Mouse (Mus musculus) erythroid progenitor cell, adult 5-6 weeks (primary cell): ENCODE measurements at regions not wholly inside any gene's neighbourhood (a gene's known extent, or its start where the extent isn't known, plus 50 kb on each side); places are given as distances from the start of the nearest gene placed in this dataset.

Source experiments
- ATAC-seq: replicated peaks from 2 replicates; pipeline ENCODE4 v1.8.0; 2016; ENCODE audit warnings: moderate number of reproducible peaks, mild to moderate bottlenecking, moderate TSS enrichment, inconsistent platforms; ENCODE audit not compliant: poor library complexity, low FRiP score, severe bottlenecking

DNA sequence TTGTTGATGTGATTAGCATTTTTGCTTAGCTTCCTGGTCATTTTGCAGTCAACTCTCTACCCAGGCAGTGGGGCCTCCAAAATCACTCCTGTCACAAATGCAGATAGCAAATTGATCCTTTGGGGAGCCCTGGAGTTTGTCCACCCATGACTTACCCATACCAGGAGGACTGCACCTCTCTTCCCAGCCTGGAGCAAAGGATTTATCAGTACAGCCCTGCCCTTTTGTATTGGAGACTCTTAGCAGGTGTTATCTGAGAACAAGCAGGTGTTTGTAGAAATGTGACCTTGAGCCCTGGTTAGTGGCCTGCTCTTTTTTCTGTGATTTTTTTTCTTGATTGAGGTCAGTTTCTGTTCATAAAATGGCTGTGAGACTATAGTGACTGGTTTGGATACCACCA lies 392.6 kb downstream of the Bcl11a start:
- ATAC-seq: no peak

DNA sequence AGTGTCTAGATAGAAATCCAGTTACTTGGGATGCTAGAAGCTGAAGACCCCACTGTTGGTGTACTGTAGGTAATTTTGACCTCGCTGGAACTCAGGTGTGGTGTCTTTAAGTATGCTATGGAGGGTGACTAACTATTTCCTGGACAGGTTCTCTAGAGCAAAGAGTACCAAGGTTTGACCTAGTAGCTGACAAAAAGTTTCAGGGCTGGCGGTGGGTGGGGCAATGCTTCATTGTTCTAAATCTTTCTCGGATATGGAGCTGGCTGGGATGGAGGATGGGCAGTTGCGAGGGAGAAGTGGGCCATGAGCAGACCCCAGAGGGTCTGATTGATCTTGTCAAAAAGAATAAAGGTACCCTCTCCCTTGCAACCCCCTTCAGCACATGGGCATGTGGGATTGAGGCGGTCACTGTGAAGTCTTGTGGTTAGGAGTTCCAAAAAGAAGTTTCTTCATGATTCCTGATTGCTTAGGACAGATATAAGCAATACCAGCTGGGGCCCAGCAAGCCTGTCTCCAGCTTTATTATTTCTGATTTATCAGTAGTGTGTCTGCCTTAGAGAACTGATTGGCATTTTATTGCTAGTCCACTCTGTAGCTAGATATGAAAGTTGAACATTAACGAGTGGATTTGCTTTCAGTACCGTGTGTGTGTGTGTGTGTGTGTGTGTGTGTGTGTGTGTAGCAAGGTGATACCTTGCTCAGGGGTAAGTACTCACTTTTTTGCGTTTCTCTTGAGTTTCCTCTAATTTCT lies 394.9 kb downstream of the Bcl11a start:
- no peak for ATAC-seq

GRCm38 (mm10) chr11:24473368-24474010 lies 395.6 kb downstream of the Bcl11a start:
- ATAC-seq: no peak

DNA sequence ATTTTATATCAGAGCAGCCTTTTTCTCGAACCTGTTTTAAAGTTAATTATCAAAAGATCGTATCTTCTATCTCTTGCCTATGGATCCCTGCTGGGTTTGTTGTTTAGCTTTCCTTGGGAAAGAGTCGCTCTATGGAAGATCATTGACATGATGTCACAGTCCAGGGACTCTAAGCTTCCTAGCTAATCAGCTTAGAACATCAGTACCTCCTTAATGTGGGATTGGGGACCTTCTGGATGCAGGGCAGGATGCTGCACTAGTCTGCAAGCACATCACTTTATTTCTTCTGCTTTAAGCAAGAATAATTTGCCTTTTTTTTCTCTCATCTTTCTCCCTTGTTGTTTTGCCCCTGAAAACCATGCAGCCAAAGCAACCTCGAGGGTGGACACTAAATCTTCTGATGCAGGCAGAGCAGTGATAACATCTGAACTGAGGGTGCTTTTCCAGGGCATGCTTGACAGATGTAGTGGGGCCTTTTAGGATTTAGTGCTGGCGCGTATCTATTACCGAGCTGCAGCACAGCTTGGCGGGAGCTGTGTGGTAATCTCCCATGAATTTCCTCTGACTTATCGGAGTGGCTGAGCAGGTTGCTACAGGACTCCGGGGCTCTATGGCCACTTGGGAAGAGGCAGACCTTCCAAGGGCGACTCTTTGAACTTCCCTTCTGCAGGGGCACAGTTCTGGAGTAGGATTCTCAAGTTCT lies 425.0 kb downstream of the Bcl11a start:
- no peak for ATAC-seq

- ATAC-seq: no peak
Measured at GRCm38 (mm10) chr11:24515568-24515967, 437.7 kb downstream of the Bcl11a start.

DNA sequence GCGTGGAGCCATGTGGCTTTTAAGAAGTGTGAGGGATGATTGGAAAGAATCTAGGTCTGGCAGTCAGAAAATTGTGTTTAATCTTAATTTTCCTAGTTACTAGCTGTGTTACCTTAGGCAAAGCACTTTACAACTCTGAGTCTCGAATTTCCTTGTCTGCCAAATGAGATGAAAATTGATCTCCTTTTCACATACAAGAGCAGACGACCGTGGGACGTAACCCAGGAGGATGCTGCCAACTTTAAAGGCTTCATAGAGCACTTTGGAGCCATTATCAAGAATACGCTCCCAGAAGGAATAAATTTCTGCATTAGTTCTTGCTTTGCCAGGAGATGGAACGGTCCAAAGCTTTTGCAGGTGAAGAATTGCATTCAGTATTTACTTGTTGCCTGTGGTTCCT lies 457.6 kb downstream of the Bcl11a start:
- no peak for ATAC-seq

DNA sequence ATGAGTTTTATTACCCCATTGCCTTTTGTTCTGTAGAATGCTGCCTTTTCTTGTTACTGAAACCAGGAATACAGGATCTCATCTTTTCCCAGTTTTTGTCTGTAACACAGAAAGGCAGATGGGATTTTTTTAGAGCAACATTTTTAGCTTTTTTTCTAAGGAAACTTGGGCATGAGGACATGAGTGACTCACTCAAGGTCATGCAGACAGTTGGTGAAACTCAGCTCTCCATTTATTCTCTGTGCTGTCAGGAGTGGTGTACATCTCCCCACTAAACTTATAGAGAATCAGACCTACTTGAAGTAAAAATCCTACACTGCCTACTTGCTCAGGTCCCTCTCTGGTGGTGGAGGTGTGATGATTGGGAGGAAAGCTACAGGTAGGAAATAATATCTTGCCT lies 459.9 kb downstream of the Bcl11a start:
- ATAC-seq: no peak

DNA sequence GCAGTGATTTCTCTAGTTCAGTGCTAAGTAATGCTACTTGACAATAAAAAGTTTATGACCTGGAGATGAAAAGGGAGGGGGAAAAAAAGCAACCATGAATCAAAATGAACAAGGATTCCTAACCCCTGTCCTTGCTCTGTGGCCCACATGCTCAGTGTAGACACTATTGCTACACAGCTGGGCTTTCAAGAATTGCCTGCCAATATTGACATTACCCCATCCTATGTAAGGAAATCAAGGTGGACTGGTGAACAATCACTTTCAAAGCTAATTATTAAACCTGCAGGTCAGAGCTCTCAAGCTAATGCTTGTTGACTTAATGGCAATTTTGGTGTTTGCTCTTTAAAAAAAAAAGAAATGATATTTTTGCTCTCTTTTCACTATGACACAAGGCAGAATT lies 491.8 kb downstream of the Bcl11a start:
- no peak for ATAC-seq

DNA sequence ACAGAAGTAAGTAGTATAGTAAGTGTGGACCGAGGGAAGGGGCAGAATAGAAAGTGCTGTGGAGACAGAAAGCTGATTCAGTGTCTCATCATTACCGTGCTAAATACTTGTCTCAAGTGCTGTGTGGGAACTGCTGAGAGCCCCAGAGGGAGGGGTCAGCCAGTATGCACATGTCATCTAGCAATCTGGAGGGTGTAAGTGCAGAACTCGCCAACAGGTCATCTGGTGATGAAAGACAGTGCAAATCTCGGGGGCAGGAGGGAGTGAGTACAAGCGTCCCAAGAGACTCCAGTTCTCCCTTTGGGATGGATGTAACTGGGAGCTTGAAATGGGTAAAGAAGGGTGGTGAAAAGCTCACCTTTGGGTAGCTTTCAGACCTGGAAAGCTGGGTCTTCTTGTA lies 535.7 kb downstream of the Bcl11a start:
- ATAC-seq: no peak

DNA sequence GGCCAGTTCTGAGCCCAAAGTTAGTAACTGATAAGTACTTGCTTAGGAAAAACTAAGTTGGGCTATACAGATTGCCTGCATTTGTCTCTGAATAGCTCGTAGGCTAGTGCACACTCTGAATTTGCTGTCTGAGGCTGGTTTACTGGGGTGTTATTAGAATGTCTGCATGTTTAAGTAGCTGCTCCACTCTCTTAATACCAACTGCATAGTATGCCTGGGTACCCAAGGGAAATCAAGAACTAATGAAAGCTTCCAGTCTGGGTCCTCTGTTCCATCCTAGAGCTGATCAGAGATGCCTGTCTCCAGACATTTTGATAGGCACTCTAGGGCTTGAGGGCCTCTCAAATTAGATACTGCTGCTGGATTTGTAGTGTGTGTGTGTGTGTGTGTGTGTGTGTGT lies 537.6 kb downstream of the Bcl11a start:
- ATAC-seq: no peak

- ATAC-seq: no peak
Measured at GRCm38 (mm10) chr11:24618586-24618985, 540.7 kb downstream of the Bcl11a start.

DNA sequence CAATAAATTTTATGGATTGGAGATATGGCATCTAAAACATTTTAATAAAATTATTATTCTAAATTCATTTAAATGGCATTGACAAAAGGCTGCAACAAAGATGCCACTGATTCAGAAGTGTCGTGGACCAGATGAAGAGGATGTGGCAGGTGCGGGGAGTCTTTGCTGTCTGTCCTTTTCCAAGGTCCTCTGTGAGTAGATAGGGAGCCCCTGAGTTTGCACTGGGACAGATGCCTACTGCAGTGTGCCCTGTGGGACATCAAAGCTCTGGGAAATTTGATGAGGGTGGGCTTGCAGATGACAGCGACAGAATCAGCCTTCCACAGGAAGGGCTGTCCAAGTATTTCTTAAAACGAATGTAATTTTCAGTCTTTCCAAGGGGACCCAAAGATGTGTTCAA lies 541.2 kb downstream of the Bcl11a start:
- no peak for ATAC-seq

DNA sequence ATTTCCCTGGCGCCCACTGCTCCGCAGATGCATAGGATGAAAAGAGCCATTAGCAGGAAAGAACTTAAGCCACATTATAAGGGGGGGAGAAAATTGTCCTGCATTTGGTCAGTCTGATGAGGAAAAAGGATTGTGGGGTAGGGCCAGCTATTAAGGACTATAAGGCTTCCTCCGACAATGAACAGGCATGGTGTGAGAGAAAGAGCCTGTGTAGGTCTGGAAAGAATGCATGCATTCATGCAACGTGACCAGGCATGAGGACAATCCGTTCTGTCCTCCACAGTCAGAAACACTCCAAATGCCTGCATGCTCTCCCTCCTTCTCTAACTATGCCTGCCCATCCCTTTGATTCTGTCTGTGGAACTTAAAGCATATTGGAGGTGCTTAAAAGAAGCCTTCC lies 550.8 kb downstream of the Bcl11a start:
- ATAC-seq: no peak

DNA sequence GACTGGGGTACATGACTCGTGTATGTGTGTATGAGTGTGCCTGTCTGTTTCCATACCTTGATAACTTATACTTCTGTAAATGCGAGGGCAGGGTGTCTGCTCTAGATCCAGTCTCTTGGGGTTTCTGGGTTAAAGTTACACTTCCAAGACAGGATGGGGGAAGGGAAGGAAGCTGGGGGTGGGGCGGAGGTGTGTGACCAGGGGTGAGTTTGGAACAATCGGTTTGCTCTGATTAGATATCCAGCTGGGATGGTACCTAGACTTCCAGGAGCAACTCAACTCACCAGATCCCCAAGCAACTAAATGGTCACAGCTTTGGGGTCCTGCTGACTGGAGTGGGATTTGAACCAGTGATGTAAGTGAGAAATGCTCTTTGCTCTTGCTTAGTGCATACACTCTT lies 551.6 kb downstream of the Bcl11a start:
- no peak for ATAC-seq

DNA sequence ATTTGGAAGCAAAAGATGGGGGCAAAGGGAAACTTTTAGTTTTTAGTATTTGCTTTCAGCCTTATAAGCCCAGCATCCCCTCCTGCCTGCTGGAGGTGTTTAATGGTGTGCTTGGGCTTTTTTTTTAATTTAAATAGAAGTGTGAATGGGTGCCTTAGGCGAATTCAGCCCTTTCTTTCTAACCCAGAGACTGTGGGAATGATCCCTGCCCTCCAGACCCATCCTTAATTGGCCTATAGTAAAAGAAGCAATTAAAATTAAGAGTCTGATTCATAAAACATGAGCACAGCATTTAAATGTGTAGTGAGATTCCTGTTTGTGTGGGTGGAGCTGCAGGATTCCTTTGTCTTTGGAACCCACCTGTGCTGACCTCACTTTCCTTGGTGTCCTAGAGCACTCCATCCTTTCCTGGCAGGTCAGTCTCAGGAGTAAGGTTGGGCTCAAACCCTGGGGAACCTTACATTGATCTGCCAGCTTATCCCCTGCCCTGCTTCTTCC lies 552.6 kb downstream of the Bcl11a start:
- ATAC-seq: no peak

DNA sequence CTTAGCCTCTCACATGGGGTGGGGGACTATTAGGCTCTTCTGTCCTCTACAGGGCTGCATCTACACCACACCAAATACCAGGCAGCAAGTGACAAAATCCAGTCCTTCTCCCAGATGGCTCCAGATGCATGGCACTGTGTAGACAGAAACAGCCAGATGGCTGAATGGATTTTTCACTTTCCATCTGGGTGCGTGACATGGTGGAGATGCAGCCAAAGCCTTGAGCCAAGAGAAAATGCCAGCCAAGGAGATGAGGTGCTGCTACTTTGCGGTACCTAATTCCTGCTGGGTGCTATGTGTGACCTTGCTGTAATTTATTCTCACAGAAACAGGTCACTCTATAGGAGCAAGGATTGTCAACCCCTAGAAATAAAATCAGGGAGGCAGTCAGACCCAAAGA lies 553.8 kb downstream of the Bcl11a start:
- no peak for ATAC-seq

GRCm38 (mm10) chr11:24636716-24637115 lies 558.9 kb downstream of the Bcl11a start:
- ATAC-seq: no peak

DNA sequence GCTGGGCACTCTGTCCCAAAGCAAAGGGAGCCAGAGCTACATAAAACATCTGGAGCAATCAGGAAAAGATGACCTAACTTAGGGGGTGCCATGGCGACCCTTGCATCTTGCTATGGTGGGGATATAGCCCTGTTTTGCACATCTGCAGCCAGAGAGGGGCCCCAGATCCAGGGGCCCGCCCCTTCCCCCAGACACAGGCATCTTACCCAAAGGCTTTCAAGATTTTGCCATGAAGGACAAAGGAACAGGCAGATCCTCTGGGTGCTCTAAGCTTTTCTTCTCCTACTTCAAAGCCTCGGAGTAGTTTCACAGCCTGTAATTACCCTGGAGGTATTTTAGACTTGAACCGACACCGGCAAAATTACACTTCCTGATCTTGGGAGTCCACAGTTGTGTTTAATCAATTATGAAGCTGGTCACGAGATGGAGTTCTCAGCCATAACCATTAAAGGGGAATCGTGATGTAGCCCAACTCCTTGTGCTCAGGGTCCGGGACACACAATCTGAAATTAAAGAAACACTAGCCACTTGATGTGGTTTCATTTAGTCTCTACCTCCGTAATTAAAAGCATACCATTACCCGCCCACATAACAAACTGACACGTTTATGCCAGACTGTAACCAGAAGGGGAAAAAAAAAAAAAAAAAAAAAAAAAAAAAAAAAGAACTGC lies 565.7 kb downstream of the Bcl11a start:
- no peak for ATAC-seq

DNA sequence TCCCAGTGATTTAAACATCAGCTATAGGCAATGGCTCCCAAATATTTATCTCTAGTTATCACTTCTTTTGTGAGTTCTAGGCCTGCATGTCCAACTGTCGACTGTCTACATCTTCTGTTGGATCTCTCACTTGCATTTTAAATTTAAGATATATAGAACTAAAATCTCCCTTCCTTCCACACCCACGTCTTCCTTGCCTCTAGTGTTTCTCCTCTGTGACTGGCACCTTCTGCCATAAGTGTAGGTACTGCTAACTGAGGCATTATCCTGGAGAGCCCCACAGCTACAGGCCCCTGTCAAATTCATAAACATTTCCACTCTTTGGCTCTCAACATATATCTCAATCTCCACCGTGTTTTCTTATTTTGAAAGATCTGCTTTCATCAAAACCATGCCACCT lies 575.0 kb downstream of the Bcl11a start:
- no peak for ATAC-seq

- ATAC-seq: no peak
Measured at GRCm38 (mm10) chr11:24664082-24664481, 586.2 kb downstream of the Bcl11a start.
